Mouse (Mus musculus) central nervous system, embryonic 14 days (tissue): Measurements from ENCODE around the gene Edem1. TPM values are rescaled to one million over a fixed set of nuclear protein-coding genes. Genes with fewer than 3 reads are reported as not detected.

ENCODE experiments used
- polyA plus RNA-seq: library from polyadenylated mRNA; depleted of rRNA; stranded (reverse); fragments of >200 nt; gene quantifications from 2 replicates; pipeline ENCODE4 v1.2.3, GENCODE M21; 2012; rRNA removed

Gene Edem1
- polyA plus RNA-seq, result 12.6 and 13.6 TPM in 2 replicates

GRCm38 (mm10) chr6:108828234-108828868, at the start of gene Edem1:
Gene Edem1 (plus strand): TSS chr6:108828641.

GRCm38 (mm10) chr6:108782526-108783183, 45.8 kb upstream of the Edem1 start, which contains the start of gene Arl8b:
Gene Arl8b (plus strand): TSS chr6:108783099.

Other genes with a start within 250 kb of the Edem1 start
- gene Bhlhe40, start 168.0 kb upstream of the Edem1 start, polyA plus RNA-seq, result 3.6 and 4.1 TPM in 2 replicates
- 33.0 and 34.2 TPM in 2 replicates for gene Arl8b, start 45.5 kb upstream of the Edem1 start, polyA plus RNA-seq